Mouse (Mus musculus) cerebellum, adult (tissue): Measurements from ENCODE around the gene Hspa1l.
A peak's percentile ranks its signal among the peaks of the same experiment; 100 is the strongest.
"Not testable (repeated sequence)": the region's sequence is repeated elsewhere in the genome, so short reads cannot be mapped to it uniquely, and the experiment has no call there.

Experiments used
- ATAC-seq: cut with Nextera tagmentation; 2 replicates; pipeline ENCODE4 v1.9.2; 2017; ENCODE audit warnings: mild to moderate bottlenecking, moderate library complexity, mixed read lengths; ENCODE audit not compliant: insufficient number of reproducible peaks, low FRiP score, low TSS enrichment

Gene Hspa1l

DNA sequence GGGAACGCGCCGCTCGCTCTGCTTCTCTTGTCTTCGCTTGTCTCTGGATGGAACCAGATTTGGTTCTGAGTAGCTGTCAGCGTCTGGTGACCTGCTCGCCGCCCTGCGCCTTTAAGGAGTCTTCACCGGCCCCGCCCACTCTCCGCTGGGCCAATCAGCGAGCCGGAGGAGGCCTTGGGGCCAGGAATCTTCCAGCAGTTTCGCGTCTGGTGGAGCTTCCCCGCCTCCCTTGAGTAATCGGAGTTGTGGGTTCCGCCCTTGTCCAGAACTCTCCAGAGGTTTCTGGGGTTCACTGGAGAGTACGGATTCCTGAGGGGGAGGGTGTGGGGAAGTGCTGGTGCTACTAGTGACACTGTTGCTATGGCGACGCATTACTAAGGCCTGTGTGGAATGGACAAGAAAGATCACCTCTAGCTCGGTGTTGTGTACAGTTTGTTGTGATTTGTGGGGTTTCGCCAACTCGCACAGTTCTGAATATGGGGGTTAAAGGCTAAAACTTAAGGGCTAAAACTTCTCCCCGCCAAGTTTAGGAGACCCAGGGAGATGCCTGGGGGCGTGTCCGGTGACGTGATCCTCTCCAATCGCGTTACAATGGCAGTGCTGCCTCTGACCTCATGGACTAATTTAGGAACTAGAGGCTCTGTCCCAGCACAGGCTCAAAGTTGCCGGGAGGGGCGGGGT, at the start of gene Hspa1l, which contains the start of gene Hspa1a:
Gene Hspa1l, plus strand, starts transcription at position 635 of the 681 bp plus-strand sequence.
Gene Hspa1a, minus strand, starts transcription at position 88 of the 681 bp plus-strand sequence.
- ATAC-seq: peak; percentile 96

DNA sequence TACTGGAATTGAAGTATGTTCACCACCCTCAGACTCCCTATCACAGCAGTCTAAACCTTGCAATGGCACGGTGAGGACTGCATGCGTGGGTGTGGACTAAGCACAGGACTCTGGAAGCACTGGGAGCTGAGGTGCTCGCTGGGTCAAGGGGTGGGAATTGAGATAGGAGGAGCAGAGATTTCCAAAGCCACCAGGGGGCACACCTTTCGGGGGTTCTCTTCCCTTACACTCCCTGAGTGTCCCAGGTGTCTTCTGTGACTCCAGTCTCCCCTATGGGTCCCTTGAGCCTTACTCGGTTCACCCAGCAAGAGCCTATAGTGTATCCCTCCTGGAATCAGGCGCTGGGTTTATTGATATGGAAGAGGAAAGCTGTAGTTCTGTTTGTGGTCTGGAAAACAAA, 49.6 kb upstream of the Hspa1l start:
- no peak for ATAC-seq

GRCm38 (mm10) chr17:34924258-34924657, 48.2 kb upstream of the Hspa1l start:
- ATAC-seq: no peak

- ATAC-seq: no peak
Measured at GRCm38 (mm10) chr17:34927306-34928019, 45.0 kb upstream of the Hspa1l start.

- no peak for ATAC-seq
Measured at GRCm38 (mm10) chr17:34928841-34929240, 43.7 kb upstream of the Hspa1l start.

DNA sequence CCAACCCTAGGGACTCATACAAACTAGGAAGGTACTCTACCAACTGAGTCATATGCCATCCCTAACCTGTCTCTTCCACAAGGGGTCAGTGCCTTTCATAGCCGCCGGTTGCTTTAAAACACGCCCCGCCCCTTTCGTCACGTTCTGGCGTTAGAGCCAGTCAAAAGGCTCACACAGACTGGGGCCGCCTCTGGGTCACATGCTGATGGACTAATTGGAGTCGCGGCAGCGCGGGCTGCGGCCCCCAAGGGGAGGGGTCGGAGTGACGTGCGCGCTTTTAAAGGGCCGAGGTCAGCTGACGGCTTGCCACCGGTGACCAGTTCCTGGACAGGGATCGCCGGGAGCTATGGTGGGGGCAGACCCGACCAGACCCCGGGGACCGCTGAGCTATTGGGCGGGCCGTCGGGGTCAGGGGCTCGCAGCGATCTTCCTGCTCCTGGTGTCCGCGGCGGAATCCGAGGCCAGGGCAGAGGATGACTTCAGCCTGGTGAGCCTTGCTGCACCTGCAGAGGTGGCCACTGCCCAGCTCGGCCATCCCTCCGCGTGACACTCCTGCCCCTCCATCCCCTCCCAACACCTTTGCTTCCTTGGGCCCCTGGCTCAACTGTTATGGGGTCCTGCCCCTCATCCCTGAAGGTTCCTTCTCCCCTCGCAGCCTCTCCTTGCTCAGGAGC, 41.3 kb upstream of the Hspa1l start, which contains the start of gene Neu1:
Gene Neu1, plus strand, starts transcription at position 193 of the 674 bp plus-strand sequence.
- peak; percentile 92 for ATAC-seq

GRCm38 (mm10) chr17:34931735-34932098, 40.8 kb upstream of the Hspa1l start:
- ATAC-seq: peak; percentile 28; the same call in 1 of the 2 replicates

DNA sequence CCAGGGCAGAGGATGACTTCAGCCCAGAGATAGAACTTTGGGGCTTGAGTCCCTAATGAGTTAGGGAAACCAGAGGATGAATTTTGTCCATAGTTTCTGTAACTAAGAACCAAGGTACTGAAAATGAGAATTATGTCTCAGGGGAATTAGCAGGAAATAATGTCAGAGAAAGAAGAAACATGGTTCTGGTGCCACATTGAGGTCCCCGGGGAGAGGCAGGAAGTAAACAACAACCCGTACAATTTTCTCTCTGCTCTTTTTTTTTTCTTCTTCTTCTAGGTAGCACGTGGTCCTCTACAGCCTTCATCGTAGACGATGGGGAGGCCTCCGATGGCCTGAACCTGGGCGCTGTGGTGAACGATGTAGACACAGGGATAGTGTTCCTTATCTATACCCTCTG, 40.2 kb upstream of the Hspa1l start:
- no peak for ATAC-seq

- ATAC-seq: no peak
Measured at GRCm38 (mm10) chr17:34934031-34934430, 38.5 kb upstream of the Hspa1l start.

DNA sequence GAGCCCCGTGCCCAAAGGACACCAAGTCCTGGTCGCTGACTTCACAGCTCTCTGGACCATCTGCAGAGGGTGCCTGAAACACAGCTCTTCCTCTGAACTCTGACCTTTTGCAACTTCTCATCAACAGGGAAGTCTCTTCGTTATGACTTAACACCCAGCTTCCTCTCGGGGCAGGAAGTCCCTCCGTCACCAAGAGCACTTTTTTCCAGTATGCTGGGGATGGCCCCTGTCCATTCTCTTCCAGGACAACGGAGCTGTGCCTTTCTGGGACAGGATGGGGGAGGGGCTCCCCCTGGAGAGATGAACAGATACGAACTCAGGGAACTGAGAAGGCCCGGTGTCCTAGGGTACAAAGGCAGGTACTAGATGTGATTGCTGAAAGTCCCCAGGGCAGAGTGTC, 37.7 kb upstream of the Hspa1l start:
- no peak for ATAC-seq

DNA sequence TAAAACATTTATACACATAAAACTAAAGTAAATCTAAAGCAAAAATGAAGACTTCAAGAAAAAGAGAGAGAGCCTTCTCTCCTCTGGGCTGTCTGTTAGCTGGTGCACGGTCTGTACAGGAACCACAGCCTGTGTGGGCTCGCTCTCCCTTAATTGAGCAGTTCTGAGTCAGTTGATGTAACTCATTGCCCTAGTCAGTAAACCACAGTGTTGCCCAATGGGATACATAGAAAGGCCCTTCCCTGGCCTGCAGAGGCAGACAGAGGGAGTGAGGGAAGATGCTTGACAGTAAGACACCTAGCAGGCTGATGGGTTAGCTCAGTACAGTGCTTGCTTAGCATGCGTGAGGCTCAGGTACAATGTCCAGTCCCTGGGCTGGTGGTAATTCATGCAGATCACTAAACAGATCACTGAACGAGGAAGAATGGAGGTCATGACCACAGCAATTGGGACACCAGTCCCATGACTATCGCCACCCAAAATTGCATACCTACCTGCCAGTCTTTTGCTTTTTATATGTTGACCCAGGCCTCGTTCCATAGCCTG, 34.5 kb upstream of the Hspa1l start:
- no peak for ATAC-seq

GRCm38 (mm10) chr17:34941344-34942041, 31.0 kb upstream of the Hspa1l start:
- ATAC-seq: no peak

- no peak for ATAC-seq
Measured at GRCm38 (mm10) chr17:34943128-34943815, 29.2 kb upstream of the Hspa1l start.

DNA sequence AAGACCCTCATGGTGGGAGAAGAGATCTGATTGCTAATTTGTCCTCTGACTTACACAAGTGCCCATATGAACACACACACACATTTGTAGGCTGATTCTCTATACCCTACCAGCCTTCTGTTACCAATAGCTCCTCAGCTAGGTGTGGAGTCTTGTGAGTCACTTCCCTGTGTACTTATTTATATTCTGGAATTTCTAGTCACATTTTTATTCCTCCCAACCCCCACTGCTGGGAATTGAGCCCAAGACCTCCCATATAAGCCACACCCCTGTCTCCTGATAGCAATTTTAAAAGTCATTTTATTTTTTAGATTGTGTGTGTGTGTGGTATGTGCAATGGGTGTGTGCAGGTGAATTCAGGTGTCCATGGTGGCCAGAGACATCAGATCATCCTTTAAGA, 28.1 kb upstream of the Hspa1l start:
- ATAC-seq: no peak

- ATAC-seq: no peak
Measured at GRCm38 (mm10) chr17:34946486-34947140, 25.9 kb upstream of the Hspa1l start.

GRCm38 (mm10) chr17:34947606-34948005, 24.9 kb upstream of the Hspa1l start:
- ATAC-seq: no peak

DNA sequence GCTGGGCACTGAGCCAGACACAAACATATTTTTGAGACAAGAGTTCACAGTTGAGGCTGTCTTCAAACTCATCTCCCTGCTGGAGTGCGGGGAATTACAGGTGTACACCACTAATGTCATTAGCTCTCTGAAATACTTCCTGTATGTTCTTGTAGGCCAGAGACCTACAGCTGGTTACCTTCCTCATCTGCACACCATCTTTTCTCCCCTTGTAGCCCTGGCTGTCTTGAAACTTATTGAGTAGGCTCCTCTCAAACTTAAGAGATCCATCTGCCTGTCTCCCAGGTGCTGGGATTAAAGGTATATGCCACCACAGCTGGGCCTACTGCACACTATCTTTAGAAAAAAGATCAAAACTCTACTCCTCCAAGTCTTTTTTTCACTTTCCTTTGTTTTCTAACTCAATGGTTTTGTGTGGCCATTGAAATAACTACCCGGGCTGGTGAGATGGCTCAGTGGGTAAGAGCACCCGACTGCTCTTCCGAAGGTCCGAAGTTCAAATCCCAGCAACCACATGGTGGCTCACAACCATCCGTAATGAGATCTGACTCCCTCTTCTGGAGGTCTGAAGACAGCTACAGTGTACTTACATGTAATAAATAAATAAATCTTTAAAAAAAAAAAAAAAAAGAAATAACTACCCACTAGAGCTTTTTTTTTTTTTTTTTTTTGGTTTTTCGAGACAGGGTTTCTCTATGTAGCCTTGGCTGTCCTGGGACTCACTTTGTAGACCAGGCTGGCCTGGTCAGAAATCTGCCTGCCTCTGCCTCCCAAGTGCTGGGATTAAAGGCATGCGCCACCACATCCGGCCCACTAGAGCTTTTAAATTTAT, 23.6 kb upstream of the Hspa1l start:
- not testable (repeated sequence) for ATAC-seq

- no peak for ATAC-seq
Measured at GRCm38 (mm10) chr17:34949553-34949969, 22.9 kb upstream of the Hspa1l start.
